Mouse (Mus musculus): ENCODE data around the gene Triobp. TPM values are rescaled to one million over a fixed set of nuclear protein-coding genes. Genes with fewer than 3 reads are reported as not detected.

The Triobp gene
- polyA plus RNA-seq, 1 experiment from 2014 or later, result 44.9 TPM

DNA sequence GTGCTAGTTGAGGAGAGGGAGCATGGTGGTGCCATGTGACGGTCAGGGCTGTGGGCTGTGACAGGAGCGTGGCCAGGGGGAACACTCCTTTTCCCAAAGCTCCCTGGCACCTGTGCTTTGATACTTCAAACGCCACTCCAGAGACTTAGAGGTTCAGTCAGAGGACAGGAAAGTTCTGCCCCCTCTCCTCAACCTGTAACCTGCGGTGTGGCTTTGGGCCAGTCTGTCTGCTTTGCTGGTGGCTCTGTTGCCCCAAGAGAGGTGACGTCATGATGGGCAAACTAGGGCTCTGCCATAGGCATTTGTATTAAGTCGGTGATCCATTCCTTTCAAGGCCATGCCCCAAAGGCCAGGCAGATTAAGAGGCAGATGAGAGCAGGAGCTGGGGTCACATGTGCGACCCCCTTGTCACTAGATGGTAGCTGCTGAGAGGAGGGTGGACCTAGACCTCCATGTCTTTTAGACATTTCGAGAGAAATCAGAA is 30.2 kb downstream of the Triobp start:
- Histone ChIP-seq H3K27me3 (no peaks in the 10 kb centered on the region), H3K4me2 (no peak overlapping the region), H3K4me1 (peaks cover 31% of the 10 kb centered on the region), H3K9me3 (no peaks in the 10 kb centered on the region), H3K36me3 (no peaks in the 10 kb centered on the region), H3K27ac (no peak overlapping the region), H3K4me3 (no peak overlapping the region), H3K9ac (no peak overlapping the region)
- 79% methylated on average over 8 of the region's 8 CpGs for WGBS
- no peak for ATAC-seq (ENCODE audit: borderline replicate concordance, extremely low read depth, low FRiP score, low TSS enrichment)

DNA sequence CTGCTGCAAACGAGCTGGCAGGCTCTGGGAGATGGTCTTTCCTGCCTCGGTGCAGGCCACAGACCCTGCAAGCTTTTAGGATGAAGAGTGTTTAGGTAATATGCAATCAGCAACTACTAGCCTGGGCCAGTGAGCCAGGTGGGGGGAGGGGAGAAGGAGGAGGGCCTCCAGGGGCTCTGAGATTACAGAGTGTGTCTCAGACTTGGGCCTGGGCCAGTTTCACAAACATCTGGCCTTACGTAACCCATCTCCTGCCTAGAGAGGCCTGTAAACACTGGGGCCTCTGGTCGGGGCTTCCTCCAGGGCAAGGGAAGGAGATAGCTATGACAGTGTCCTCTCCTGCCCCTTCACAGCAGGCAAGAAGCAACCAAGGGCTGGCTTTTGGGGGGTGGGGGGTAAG is 31.4 kb downstream of the Triobp start:
- H3K4me3 ChIP-seq, result no peak overlapping the region
- H3K4me1 ChIP-seq, result peaks cover 34% of the 10 kb centered on the region
- peak; percentile 47; the same call in 1 of the 2 replicates for ATAC-seq (ENCODE audit: borderline replicate concordance, extremely low read depth, low FRiP score, low TSS enrichment)
- no peak overlapping the region; the same call in 1 of the 2 replicates for H3K4me2 ChIP-seq
- no peaks in the 10 kb centered on the region for H3K36me3 ChIP-seq
- no peaks in the 10 kb centered on the region for H3K27me3 ChIP-seq
- no peaks in the 10 kb centered on the region for H3K9me3 ChIP-seq
- H3K27ac ChIP-seq, result peak overlapping the region; percentile 75
- H3K9ac ChIP-seq, result peak overlapping the region; percentile 10; the same call in 1 of the 2 replicates
- whole genome bisulfite sequencing, result 2% methylated on average over 4 of the region's 4 CpGs

DNA sequence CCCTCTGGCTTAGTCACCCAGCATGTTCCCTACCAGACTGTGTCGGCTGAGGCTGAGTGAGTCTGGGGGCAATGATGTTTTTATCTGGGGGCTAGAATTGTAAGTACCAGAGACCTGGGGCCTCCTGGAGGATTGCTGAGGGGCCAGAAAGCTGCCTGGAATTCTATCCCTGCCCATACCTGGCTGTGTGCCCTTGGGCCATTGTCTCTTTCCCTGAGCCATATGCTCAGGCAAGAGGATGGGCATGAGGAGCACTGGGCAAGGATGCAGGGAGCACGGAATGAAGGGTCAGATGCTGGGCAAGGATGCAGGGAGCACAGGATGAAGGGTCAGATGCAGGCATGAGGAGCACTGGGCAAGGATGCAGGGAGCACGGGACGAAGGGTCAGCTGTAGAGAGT is 32.6 kb downstream of the Triobp start:
- WGBS, result 82% methylated on average over 4 of the region's 4 CpGs
- no peaks in the 10 kb centered on the region for H3K27me3 ChIP-seq
- H3K4me3 ChIP-seq, result no peak overlapping the region
- H3K36me3 ChIP-seq, result no peaks in the 10 kb centered on the region
- H3K27ac ChIP-seq, result no peak overlapping the region
- H3K9me3 ChIP-seq, result no peaks in the 10 kb centered on the region
- no peak overlapping the region for H3K4me2 ChIP-seq
- ATAC-seq (ENCODE audit: borderline replicate concordance, extremely low read depth, low FRiP score, low TSS enrichment), result no peak
- no peak overlapping the region for H3K9ac ChIP-seq
- peaks cover 46% of the 10 kb centered on the region for H3K4me1 ChIP-seq

DNA sequence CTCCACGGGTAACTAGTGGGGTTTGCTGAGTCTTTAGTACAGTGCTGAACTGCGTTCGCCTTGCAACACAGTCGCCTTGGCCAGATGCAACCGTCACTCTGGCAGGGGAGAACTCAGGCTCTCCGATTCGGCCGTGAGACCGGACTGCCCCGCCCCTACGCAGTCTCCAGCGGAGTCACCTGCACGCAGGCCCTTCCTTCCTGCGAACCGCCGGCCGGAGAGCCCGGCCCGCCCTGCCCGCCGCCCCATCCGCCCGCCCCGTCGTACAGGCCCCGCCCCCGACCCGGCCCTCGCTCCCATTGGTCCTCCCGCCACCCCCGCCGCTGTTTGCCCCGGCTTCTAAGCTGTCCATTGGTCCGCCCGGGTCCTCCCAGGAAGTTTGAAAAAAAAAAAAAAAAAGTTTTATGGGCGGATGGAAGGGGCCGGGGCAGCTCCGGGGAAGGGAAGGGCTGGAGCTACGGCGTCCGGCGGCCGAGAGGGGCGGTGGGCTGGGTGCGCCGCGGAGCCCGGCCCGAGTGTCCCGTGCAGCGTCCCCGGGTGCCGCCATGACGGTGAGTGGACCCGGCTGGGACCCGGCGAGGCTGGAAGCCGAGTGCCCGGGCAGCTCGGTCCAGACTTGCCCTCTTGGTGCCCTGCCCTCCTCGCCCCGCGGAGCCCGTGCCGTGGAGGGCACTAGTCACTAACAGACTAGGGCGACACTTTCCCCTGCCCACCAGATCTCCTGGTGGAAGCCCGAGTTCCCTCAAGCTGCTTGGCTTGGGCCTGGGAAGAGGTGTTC is 35.3 kb downstream of the Triobp start:
- Histone ChIP-seq H3K27ac (peak overlapping the region; percentile 95), H3K9me3 (no peaks in the 10 kb centered on the region), H3K36me3 (no peaks in the 10 kb centered on the region), H3K9ac (peak overlapping the region; percentile 91), H3K4me2 (peak overlapping the region; percentile 78), H3K4me1 (peaks cover 53% of the 10 kb centered on the region), H3K27me3 (no peaks in the 10 kb centered on the region), H3K4me3 (peak overlapping the region; percentile 91)
- WGBS, result 0% methylated on average over 48 of the region's 67 CpGs
- peak; percentile 86 for ATAC-seq (ENCODE audit: borderline replicate concordance, extremely low read depth, low FRiP score, low TSS enrichment)

DNA sequence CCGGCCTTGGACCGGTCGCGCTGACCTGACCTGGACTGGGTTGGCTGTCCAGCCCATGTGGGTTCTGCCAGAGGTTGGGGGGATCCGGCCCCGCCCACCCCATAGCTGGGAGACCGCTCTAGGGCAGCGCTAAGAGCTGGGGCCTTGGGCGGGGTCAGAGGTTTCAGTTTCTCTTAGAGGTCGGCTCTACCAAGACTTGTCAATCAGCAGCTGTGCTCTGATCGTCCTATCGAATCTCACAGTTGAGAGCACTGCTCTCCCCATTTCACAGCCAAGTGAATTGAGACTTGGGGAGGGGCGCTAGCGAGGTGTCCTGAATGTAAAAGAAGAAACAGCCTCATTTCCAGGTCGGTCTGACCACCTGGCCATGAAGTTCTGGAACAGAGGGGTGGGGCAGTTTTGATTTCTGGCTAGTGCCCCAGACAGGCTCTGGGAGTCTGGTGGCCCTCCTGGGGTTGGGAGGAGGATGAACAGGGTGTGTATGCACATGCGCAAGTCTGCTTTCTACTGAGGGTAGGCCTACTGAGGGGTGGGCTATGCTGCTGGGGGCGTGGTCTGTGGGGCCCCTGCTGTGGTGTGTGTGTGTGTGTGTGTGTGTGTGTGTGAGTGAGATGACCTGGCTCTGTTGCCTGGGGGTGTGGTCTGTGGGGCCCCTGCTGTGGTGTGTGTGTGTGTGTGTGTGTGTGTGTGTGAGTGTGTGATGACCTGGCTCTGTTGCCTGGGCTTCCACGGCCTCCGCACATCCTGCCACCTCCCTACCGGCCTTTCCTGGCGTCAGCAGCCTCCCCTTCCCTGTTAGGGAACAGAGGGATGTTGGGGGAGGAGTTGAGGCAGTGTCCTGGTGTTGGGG is 36.1 kb downstream of the Triobp start:
- peaks cover 55% of the 10 kb centered on the region for H3K4me1 ChIP-seq

DNA sequence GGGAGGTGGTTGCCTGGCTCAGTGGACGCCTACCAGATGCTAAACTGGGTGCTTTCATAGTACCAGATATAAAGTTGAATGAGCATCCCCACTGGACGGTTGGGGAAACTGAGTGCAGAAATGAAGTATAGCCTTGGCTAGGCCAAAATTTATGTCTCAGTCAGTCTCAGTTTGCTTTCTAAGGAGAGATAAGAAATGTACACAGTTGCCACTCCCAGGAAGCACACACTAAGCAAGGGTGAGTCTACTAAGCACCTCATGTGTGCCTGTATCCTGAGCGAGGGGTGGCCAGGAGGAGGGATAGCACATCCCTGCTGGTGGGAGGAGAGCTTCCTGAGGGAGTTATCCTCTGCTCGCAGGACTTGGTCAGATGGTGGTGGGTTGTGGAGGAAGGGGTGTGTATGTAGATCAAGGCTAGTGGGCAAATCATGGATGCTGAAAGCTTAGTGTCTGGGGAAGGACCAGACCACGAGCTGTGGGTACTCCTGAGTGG is 36.8 kb downstream of the Triobp start:
- Histone ChIP-seq H3K4me2 (peak overlapping the region; percentile 78), H3K27me3 (no peaks in the 10 kb centered on the region), H3K9ac (peak overlapping the region; percentile 91; the same call in 1 of the 2 replicates), H3K27ac (peak overlapping the region; percentile 95), H3K4me3 (peak overlapping the region; percentile 91), H3K9me3 (no peaks in the 10 kb centered on the region), H3K36me3 (no peaks in the 10 kb centered on the region), H3K4me1 (peaks cover 50% of the 10 kb centered on the region)
- 19% methylated on average over 5 of the region's 5 CpGs for WGBS
- ATAC-seq (ENCODE audit: borderline replicate concordance, extremely low read depth, low FRiP score, low TSS enrichment), result no peak

More for the DNA sequence above, 36.1 kb downstream of the Triobp start:
- Histone ChIP-seq H3K27ac (peak overlapping the region; percentile 95), H3K4me3 (peak overlapping the region; percentile 91), H3K27me3 (no peaks in the 10 kb centered on the region), H3K4me2 (peak overlapping the region; percentile 78), H3K36me3 (no peaks in the 10 kb centered on the region), H3K9me3 (no peaks in the 10 kb centered on the region), H3K9ac (peak overlapping the region; percentile 91)
- peak; percentile 49 for ATAC-seq (ENCODE audit: borderline replicate concordance, extremely low read depth, low FRiP score, low TSS enrichment)
- 1% methylated on average over 21 of the region's 21 CpGs for WGBS

DNA sequence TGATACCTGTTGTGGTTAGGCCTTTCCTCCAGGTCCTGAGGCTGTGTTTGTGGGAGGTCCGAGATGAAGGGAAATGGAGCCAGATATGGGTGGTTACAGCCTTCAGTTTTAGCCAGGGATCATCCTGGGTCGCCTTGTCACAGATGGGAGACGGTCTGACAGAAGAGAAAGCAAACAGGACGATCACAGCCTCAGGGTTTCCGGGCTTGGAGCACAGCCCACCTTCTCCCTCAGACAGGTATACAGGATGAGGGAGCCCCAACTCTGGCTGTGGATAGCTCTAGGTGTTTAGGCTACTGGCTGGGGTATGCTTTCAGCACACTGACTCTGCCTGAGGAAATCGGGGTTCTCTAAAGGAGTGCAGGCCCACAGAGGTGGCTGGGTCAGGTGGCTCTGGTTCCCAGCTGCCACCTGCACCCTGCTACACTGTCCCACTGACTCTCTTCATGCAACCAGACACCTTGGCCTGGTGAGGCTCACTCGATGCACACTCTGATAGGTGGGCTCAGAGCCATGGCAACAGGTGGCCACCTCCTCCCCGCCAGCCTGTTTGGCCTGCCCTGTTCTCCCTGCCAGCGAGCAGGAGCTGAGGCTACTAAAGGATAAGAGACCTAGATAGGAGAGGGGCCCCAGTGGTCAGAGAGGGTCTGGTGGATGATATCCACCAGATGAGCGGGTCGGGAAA is 39.2 kb downstream of the Triobp start:
- peaks cover 46% of the 10 kb centered on the region for H3K4me1 ChIP-seq
- WGBS, result 49% methylated on average over 11 of the region's 11 CpGs
- no peaks in the 10 kb centered on the region for H3K27me3 ChIP-seq
- no peak overlapping the region for H3K9ac ChIP-seq
- peaks cover 23% of the 10 kb centered on the region for H3K36me3 ChIP-seq
- H3K4me2 ChIP-seq, result no peak overlapping the region
- no peaks in the 10 kb centered on the region for H3K9me3 ChIP-seq
- H3K27ac ChIP-seq, result no peak overlapping the region
- H3K4me3 ChIP-seq, result no peak overlapping the region
- no peak for ATAC-seq (ENCODE audit: borderline replicate concordance, extremely low read depth, low FRiP score, low TSS enrichment)

DNA sequence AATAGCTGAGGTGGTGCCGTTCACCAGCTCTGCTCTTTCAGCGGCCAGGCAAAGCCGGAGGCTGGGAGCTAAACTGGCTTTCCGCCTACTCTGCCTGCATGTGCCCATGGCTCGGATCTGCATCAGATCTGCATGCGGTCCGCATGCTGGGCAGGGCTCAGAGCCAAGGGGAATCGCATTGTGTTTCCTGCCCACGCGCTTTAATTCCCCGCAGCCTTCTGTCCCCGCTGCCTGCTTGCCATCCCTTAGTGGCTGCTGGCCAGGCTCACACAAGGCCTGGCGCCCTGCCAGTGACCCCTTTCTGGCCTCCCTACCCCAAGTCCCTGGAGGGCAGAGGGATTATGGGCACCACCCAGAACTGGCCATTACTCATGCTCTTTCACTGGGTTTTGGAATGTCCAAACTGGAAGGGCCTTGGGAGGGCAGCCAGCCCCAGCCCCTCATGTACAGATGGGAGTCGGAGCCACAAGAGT is 41.0 kb downstream of the Triobp start:
- Histone ChIP-seq H3K27ac (peak overlapping the region; percentile 22; the same call in 1 of the 2 replicates), H3K9me3 (no peaks in the 10 kb centered on the region), H3K27me3 (no peaks in the 10 kb centered on the region), H3K4me3 (no peak overlapping the region), H3K4me1 (peaks cover 38% of the 10 kb centered on the region), H3K4me2 (no peak overlapping the region), H3K36me3 (peaks cover 42% of the 10 kb centered on the region), H3K9ac (no peak overlapping the region)
- ATAC-seq (ENCODE audit: borderline replicate concordance, extremely low read depth, low FRiP score, low TSS enrichment), result peak; percentile 28; the same call in 1 of the 2 replicates
- 52% methylated on average over 14 of the region's 14 CpGs for WGBS

DNA sequence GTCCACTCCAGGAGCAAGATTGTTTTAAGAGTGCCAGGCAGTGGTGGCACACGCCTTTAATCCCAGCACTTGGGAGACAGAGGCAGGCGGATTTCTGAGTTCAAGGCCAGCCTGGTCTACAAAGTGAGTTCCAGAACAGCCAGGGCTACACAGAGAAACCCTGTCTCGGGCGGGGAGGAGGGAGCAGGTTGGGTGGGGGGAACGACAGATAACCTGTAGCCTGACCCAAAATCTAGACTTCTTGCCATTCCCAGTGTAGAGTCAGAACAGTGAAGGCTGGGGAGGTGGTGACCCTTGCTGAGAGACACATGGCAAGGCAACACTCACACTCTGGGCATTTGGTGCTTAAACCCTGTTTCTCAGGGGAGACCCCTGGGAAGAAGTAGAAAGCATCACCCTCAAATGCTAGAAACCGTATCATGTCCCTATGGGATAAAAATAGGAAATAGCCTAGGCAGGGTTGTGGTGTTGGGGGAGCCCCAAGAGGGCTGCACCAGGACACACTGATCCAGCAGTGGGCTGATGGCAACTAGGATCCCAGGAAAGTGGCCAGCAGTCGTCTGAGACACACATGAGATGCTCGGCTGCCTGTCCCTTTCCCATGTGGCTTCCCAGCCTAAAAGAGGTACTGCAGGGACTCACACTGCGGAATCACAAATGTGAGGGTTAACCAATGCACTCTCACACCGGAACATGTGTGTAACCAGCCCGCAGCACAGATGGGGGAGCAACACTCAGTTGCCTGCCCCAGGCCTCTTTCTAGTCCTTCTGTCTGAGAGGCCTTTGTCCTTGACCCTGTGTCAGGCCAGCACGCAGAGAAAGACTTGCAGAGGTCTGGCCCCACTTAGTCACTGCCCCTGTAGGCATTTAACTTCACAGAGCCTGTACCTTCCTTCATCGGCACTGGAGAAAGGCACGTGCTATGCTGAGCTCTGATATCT is 41.9 kb downstream of the Triobp start:
- Histone ChIP-seq H3K4me3 (no peak overlapping the region), H3K9me3 (no peaks in the 10 kb centered on the region), H3K36me3 (peaks cover 51% of the 10 kb centered on the region), H3K9ac (no peak overlapping the region), H3K27ac (no peak overlapping the region), H3K4me2 (no peak overlapping the region), H3K4me1 (peaks cover 29% of the 10 kb centered on the region), H3K27me3 (no peaks in the 10 kb centered on the region)
- 85% methylated on average over 14 of the region's 14 CpGs for WGBS
- no peak for ATAC-seq (ENCODE audit: borderline replicate concordance, extremely low read depth, low FRiP score, low TSS enrichment)

DNA sequence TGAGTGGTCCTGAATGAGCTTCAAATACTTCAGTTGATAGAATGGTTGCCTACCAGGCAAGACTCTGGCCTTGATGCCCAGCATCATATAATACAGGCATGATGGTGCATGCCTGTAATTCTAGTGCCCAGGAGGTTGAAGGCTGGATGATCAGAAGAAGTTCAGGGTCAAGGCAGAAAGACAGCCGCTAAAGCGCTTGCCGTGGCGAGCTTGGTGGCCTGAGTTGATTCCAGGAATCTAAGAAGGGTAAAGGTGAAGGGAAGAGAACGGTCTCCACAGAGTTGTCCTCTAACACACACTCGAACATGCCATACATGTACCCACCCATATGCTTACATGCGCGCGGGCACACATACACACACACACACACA is 42.6 kb downstream of the Triobp start:
- Histone ChIP-seq H3K27me3 (no peaks in the 10 kb centered on the region), H3K4me3 (no peak overlapping the region), H3K27ac (no peak overlapping the region), H3K9ac (no peak overlapping the region), H3K36me3 (peaks cover 56% of the 10 kb centered on the region), H3K4me2 (no peak overlapping the region), H3K9me3 (no peaks in the 10 kb centered on the region), H3K4me1 (peaks cover 22% of the 10 kb centered on the region)
- no peak for ATAC-seq (ENCODE audit: borderline replicate concordance, extremely low read depth, low FRiP score, low TSS enrichment)
- WGBS, result 89% methylated on average over 9 of the region's 9 CpGs

Data from lung, embryonic 15.5 days (tissue).